Mouse (Mus musculus): ENCODE results near the gene Gm32742. TPM values are rescaled to one million over a fixed set of nuclear protein-coding genes. Genes with fewer than 3 reads are reported as not detected.

Gm32742 gene
- not detected for total RNA-seq (2021)
- long read RNA-seq, experiment 1, result 0 reads
- long read RNA-seq, experiment 2, result 0 reads

- no peak for DNase-seq
- intact Hi-C loops (cut with DNase I; ENCODE audit: low total_unique reads), result no loop called here
These were observed at the start of gene Gm32742 for GRCm38 (mm10) chr9:51165312-51166180. Gm32742 (minus strand) TSS chr9:51165517.

DNA sequence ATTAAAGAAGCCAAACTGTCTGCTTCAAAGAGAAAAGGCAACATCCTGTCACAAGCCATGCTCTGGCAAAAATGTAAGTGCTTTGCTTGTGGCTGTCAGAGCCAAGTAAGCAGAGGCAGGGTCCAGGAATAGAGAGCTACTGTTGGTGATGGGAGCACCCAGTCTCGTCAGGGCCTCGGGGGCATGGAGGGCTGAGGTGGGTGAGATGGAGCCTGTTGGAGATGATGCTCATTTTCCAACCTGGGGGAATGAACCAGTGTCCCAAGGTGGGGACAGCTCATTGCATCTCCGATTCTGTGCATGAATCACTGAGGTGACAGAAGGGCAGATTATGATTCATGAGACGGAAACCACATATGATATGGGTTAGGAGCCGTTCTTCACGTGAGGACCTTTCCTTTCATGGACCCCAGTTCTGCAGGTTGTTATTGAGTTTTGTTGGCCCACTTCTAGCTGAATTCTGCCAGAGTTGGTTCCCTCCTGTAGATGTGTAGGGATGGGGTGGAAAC, 48.5 kb upstream of the Gm32742 start:
- intact Hi-C loops (cut with DNase I; ENCODE audit: low total_unique reads), result no loop called here
- DNase-seq, result no peak

- DNase-seq, result no peak
These were observed 47.9 kb upstream of the Gm32742 start, which contains the start of gene Pou2af1 for GRCm38 (mm10) chr9:51213023-51213728. Pou2af1 (plus strand) TSS chr9:51213708.

GRCm38 (mm10) chr9:51211191-51211590, 45.9 kb upstream of the Gm32742 start:
- intact Hi-C loops (cut with DNase I; ENCODE audit: low total_unique reads), result no loop called here
- no peak for DNase-seq

More at GRCm38 (mm10) chr9:51213023-51213728, 47.9 kb upstream of the Gm32742 start, which contains the start of gene Pou2af1:
- intact Hi-C loops (cut with DNase I; ENCODE audit: low total_unique reads), result no loop called here

- DNase-seq, result no peak
- intact Hi-C loops (cut with DNase I; ENCODE audit: low total_unique reads), result no loop called here
These were observed 43.6 kb upstream of the Gm32742 start for GRCm38 (mm10) chr9:51208974-51209332.

GRCm38 (mm10) chr9:51194790-51195189, 29.5 kb upstream of the Gm32742 start:
- intact Hi-C loops (cut with DNase I; ENCODE audit: low total_unique reads), result no loop called here
- DNase-seq, result no peak

DNA sequence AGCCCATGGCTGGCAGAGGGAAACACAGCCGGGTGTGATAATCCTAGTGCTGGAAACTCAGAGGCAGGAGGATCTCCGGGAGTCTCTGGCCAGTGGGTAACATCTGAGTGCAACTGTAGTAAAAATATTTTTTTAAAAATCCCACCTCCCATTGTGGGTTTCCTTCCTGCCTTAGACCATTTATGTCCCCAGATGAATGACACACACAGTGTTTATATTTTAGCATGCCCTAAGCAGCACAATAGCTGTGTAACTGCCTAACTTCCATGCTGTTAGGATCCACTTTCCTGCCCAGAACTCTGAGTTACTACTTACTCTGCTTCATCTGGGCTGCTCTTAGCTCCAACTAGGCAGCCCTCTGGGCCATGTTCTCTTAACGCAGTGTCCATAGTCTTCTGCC, 25.3 kb upstream of the Gm32742 start:
- DNase-seq, result no peak
- intact Hi-C loops (cut with DNase I; ENCODE audit: low total_unique reads), result no loop called here

- intact Hi-C loops (cut with DNase I; ENCODE audit: low total_unique reads), result no loop called here
- DNase-seq, result no peak
These were observed 20.6 kb upstream of the Gm32742 start for GRCm38 (mm10) chr9:51185871-51186270.

- DNase-seq, result no peak
- intact Hi-C loops (cut with DNase I; ENCODE audit: low total_unique reads), result no loop called here
These were observed 20.1 kb upstream of the Gm32742 start for GRCm38 (mm10) chr9:51185386-51185785.

DNA sequence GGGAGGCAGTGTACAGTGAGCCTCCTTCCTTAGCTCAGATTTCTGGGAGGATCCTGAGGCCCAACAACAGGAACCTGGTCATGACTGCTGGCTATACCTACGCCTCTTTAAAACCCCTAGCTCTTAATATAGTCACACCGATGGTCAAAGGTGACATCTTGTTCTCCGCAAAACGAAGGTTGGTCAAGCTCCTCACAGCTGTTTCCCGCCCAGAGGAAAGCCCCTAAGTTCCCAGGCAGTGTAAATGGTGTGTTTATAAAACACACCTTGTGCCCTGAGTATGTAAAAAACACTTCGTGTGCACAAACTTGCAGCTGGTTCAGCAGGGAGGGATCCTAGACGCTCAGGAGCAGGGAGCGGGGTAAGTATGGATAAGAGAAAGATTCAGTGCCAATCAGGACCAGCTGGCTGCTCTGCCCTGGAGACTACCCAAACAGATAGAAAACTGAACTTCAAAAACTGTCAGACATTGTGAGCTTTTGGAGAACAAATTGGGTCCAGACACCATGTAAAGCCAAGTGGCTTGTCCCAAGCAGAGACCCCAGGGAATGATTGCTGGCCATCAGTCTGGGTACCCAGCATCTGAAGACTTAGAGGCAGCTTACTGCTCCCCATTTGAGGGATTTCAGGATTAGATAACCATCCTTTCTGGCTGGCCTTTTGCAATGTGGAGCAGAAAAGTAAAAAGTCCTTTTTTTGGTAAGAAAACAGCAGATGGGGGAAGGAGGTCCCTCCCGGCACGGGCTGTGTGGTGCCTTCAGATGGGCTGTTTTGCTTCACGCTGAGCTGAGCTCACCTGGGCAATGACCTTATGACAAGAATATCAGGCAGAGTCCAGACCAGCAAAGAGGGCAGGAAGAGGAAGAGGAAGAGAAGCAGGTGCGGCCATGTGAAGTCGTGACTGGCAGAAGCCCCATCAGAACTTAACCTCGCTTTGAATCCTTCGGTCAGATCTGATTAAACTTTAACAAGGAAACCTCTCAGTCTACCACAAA, 17.7 kb upstream of the Gm32742 start:
- intact Hi-C loops (cut with DNase I; ENCODE audit: low total_unique reads), result no loop called here
- DNase-seq, result no peak

GRCm38 (mm10) chr9:51180621-51181020, 15.3 kb upstream of the Gm32742 start:
- DNase-seq, result peak; percentile 61
- intact Hi-C loops (cut with DNase I; ENCODE audit: low total_unique reads), result no loop called here

DNA sequence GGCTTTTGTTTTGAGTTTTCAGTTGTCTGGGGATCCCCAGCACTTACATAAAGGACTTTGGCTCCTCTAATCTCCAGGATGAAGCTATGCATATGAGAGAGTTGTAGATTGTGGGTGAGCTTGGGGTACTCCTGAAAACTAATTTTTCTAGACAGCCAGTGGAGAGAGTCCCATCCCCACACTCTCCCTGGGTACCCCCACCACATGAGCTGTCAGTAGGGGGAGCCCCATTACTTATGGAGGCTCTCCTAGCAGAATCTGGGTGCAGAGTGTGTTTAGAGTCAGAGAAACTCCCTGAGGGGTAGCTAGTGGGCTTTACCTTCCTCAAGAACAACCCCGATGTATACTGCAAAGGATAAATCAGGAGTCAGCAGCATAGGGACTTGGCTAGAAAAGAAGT, 13.0 kb upstream of the Gm32742 start:
- intact Hi-C loops (cut with DNase I; ENCODE audit: low total_unique reads), result no loop called here
- no peak for DNase-seq

DNA sequence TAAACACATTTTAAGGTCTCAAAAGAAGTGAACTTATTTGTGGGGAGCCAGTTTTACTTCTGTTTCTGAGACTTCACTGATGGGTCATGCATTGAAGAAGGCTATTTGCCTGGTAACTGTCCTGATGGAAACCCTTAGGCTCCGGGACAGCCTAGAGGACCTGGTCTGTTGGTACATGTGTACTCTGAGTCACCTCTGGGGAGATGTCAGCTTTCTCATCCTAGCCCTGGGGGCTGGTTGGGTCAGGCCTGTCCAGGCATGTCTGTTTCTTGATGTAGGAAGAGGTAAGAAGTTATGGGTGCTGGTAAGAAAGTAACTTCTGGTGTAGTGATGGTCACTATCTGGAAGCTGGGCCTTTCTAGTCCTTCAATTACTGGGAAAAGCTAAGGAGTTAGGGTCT, 10.4 kb upstream of the Gm32742 start:
- no peak for DNase-seq
- intact Hi-C loops (cut with DNase I; ENCODE audit: low total_unique reads), result no loop called here

GRCm38 (mm10) chr9:51174890-51175464, 9.7 kb upstream of the Gm32742 start:
- intact Hi-C loops (cut with DNase I; ENCODE audit: low total_unique reads), result no loop called here

DNA sequence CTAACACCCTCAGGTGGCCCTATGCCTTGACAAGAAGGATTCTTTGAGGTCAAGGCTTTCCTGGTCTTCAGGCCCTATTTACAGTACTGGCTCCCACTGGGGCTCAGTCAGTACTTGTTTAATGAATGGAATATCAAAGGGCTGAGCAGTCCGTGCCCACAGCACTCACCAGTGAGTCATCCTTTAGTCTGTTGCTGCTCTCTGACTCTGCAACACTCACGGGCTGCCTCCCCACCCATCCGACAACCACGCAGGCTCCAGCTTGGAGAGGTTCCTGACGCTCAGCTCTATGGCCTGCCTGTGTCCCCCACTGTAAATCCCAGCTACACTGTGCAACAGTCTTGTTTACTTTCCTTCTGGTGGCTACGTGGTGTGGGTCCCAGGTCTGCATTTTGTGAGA, 5.0 kb upstream of the Gm32742 start:
- intact Hi-C loops (cut with DNase I; ENCODE audit: low total_unique reads), result no loop called here
- no peak for DNase-seq

More at GRCm38 (mm10) chr9:51174890-51175464, 9.7 kb upstream of the Gm32742 start:
- DNase-seq, result no peak

DNA sequence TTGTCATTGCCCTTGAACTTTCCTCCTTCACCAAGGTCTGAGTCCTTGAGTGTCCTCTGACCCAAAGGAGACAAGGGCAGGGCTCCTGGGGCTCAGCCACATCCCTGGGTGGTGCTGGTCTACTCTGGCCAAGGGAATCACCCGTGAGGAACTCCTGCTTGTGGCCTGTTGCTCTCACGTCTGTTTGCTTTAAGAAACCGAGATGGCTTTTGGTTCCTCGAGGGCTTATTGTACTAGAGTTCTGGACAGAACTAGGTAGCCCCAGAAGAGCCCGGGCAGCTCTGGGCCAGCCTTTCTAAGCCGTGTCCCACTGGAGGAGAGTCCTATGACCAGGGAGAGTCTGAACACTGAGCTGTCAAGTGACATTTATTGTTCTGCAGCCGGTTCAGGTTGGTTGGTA, 3.8 kb upstream of the Gm32742 start:
- intact Hi-C loops (cut with DNase I; ENCODE audit: low total_unique reads), result no loop called here
- DNase-seq, result no peak

GRCm38 (mm10) chr9:51168698-51169097, 3.4 kb upstream of the Gm32742 start:
- no peak for DNase-seq
- intact Hi-C loops (cut with DNase I; ENCODE audit: low total_unique reads), result no loop called here

DNA sequence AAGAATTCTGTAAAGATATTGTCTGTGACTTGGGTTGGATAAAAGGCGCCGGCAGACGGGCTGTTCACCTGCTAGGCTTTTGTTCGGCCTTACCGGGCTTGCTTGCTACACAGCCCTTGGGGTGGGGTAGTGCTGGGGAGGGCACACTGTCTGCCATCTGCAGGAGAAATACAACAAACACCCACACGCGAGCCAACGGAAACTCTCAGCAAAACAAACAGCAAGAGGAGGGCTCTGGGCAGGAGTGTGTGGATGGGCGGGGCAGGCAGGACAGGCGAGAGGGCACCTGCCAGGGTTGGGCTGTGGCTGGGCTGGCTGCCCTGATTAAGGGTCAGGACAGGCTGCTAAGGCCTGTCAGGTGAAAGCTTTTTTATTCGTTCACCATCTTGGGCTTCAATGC, 2.6 kb upstream of the Gm32742 start:
- intact Hi-C loops (cut with DNase I; ENCODE audit: low total_unique reads), result no loop called here
- no peak for DNase-seq

DNA sequence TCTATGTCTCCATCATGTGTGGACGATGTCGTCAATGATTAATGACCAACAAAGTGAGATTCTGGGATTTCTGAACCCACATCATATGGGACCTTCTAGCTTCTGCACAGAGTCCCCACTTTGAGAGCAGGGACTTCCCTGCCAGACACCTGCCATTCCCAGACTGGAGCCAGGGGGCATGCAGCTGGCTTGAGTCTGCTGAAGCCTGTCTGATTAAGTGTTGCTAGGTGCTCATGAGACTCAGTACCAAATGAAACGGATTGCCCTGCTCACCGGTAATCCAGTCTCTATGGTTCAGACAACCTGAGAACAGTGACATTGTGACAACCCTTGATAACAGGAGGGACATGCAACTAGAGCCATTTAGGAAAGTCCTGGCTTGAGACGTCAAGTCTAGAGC, 1.3 kb downstream of the Gm32742 start:
- intact Hi-C loops (cut with DNase I; ENCODE audit: low total_unique reads), result no loop called here
- no peak for DNase-seq
